Mouse (Mus musculus): ENCODE results near the gene Ermap.

The Ermap gene

DNA sequence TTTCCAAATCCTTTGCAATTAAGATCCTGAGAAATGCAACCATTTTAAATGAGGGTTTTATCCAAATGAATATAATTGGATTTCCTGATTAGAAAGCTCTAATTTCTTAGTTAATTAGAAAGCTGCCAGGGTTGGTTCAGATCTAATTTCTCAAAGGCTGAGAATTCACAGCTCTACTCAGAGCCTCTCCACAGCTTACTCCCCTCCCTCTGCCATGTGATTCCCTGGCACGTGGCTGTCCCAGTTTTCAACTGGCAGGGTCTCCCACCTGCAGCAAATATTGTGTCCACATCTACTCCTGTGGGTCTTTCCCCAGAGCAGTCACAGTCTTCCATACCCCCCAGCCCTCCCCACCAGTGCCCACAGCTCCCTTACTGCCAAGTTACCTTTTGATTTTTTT, 6.3 kb downstream of the Ermap start:
- DNase-seq, result no peak

DNA sequence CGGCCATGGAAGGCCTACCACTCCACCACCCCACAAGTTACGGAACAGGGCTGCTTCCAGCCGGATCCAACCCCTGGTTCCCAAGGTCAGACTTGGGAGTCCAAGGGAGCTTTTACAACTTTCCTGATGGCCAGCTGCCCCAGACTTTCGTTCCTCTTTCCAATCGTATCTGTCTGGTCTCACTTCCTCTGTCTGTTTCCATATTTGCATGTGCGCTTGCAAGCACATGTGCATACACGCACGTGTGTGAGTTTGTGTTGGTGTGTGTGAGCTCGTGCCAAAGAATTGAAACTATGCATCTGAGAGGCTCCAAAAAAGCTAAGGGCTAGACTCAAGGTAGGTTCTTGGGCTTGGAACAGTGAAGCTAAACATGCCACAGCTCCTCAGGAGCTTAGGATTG, 8.4 kb downstream of the Ermap start:
- DNase-seq, result no peak

DNA sequence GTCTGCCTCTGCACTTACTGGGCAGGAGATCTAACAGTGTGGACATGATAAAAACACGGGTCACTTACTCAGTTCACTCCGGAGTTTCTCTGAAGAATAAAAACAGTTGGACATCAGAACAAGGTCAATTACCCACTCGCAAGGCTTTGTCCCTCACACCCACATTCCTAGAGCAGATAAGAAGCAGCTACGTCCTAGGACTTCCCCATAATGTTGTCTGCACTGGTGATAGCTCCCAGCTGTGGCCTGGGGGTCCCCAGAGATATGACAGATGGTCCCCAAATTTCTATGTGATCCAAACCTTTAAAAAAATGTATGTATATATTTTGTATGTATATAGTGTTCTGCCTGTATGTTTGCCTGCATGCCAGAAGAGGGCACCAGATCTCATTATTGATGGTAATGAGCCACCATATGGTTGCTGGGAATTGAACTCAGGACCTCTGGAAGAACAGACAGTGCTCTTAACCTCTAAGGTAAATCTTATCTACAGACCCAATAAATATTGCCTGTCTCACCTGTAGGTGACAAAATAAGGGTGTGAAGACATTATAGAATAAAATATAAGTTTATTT, 9.6 kb downstream of the Ermap start:
- no peak for DNase-seq

DNA sequence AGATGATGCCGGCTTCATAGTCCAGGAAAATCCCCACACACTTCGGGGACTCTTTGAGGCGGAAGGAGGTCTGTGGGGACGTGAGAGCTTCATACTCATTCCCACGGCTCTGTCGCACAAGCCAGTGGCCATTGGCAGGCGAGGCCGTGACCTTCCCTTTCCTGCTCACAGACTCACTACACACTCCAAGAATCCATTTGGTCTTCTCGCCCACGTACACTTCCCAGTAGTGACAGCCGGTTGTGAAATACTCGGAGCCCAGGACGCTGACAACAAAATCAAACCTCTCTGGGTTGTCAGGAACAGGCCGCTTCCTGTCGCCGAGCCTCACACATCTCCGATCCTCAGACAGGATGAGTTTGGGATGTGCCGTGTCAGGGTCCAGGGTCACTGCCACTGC, 11.5 kb downstream of the Ermap start:
- DNase-seq, result peak; percentile 24

DNA sequence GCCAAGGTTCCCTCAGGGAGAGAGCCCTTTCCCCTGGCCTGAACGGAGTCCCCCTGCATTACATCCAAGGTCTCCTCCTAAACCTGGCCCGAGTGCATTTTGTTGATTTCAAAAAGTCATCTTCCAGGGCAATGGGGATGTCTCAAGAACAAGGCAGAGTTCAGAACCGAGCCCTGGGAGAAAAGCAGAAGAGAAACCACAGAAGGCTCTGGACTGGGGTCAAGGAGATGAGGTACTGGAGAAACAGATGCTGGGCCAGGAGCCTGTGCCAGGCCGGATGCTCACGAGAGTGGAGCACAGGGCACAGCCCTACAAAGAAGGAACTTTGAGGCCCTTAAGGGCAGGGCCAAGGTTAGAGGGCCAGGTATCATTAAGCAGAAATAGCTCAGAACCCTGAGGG, 12.1 kb downstream of the Ermap start:
- DNase-seq, result no peak

DNA sequence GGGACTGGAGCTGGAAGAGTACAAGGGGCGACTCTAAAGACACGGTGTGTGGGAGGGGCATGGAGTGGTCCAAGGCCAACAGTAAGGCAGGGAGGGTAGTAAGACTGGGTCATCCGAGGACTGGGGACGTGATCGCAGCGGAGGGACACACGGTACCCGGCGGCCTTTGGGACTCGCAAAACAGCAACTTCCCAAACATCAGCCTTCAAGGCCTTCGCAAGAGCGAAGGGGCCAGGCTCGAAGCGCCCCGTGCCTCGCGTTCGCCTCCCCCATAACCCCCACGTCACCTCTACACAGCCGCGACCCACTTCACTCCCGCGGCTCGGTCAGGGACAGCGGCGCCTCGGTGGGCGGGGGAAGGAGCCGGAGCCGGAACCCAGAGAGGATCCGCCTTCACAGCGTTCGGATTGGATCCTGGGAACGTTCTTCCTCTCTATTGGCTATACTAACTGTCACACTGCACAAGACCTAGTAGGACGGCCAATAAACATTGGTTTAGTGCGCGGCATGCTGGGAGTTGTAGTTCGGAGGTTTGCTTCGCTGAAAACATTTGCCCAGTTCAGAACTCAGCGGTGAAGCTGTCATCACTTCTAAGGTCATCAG, 15.9 kb downstream of the Ermap start, which contains the start of gene Zfp691:
Gene Zfp691 (minus strand): TSS at position 345 of the 603 bp plus-strand sequence.
- peak; percentile 98 for DNase-seq

DNA sequence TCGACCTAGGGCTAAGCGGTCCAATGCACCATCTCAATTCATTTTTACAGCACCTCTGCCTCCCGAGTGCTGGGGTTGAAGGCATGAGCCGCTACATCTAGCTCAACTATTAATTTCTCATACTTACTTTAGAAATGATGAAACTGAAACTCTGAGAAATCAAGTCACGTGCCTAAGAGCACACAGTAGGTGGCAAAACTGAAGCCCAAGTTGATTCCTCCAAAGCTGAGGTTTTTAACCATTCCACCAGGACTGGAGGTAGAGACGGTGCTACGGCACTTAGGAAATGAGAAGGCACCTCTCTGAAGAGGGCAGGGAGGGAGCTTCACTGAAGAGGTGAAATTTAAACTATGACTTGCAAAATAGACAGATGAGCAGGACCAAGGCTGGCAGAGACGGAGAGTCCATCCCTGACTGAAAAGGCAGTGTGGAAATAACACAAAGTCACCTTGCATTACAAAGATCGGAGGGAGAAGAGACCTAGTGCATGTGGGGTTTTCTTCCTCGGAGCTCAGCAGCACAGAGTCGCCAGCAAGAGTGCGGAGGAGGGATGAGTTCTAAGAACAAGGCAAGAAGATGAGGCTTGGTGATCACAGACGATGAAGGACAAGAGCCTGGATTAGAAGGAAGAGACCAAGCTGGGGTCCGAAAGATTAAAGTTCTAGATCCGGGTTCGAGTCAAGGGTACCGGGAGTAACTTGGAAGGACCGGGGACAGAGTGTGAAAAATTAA, 16.7 kb downstream of the Ermap start:
- no peak for DNase-seq

DNA sequence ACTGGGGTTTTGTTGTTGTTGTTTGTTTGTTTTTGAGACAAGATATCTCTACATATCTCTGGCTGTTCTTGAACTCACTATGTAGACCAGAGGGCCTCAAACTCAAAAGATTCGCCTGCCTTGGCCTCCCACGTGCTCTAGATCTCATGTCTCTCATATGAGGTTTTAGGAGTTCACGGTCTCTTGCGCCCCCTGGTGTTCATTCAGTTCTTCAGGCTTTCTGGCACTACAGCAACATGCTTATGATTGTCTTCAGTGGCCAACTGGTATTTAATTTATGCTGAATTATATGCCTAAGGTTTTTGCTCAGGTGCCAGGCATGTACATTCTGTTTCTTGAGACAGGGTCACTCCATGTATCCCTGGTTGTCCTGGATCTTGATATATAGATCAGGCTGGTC, 22.1 kb downstream of the Ermap start:
- peak; percentile 89 for DNase-seq

DNA sequence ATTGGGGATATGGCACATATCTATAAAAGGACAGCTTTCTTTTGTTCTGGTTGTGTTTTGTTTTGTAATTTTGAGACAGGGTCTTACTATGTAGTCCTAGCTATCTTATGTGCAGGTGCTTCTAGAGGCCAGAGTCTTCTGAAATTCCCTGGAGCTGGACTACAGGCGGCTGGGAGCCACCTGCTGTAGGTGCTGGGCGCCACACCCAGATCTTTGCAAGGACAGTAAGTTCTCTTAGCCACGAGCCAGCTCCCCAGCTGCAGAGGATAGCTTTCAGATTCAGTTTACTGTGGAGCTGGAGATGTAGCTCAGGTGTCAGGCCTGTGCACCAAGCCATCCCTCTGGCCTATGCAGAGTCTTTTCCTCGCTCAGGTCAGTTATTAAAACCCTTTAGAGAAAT, 22.7 kb downstream of the Ermap start:
- DNase-seq, result no peak

DNA sequence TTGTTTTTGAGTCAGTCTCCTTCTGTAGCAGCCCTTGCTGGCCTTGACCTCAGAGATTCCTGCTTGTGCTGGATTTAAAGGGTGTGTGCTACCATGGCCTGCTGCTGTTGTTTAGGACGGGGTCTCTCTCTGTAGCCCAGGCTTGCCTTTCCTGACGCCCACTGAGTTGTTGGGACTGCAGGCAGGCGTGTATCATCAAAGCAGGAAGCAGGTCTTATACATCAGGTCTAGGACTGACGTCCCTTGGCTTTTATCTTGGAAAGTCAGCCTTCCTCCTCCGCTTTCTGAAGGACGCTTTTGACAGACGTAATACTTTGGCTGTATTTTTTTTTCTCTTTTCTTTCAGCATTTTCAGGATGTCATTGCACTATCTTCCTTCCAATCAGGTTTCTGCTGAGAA, 23.9 kb downstream of the Ermap start:
- DNase-seq, result no peak

DNA sequence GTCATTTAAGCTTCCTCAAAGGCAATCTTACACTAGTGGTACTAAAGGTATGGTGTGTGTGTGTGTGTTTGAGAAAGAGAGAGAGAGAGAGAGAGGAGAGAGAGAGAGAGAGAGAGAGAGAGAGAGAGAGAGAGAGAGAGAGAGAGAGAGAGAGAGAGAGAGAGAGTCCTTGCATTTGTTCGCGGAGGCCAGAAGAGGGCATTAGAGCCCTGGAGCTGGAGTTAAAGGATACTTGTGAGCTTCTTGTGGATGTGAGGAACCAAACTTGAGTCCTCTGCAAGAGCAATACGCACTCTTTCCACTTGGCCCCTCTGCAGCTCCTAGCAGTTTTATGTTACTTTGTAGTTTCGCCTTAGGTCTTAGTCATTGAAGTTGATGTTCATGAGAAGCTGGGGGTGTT, 26.8 kb downstream of the Ermap start:
- DNase-seq, result no peak

DNA sequence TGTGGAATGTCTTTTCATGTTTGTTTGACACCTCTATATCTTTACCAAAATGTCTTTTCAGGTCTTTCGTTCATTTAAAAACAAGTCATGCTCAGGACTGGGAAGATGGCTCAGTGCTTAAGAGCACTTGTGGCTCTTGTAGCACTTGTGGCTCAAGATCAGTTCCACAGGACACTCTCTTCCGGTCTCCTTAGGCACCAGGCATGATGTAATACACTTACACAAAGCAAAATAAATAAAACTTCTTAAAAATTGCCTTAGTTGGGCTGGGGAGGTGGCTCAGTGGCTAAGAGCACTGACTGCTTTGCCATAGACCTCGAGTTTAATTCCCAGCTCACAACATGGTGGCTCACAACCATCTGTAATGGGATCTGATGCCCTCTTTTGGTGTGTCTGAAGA, 28.5 kb downstream of the Ermap start:
- no peak for DNase-seq

DNA sequence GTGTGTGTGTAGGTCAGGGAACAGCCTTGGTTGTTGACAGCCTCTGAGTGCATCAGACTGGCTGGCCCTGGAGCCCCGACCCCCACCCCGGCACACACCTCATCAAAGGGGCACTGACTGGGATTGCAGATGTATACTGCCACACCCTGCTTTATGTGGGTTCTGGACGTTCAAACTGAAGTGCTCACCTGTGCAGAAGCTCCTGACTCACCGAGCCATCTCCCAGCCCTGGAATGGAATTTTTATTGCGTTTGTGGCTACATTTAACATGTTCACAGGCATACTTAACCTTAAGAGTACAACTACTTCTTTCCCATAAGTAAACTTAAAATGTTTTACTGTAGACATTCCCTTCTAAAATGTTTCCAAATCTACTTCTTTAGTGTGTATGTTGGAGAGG, 31.9 kb downstream of the Ermap start:
- DNase-seq, result peak; percentile 24

DNA sequence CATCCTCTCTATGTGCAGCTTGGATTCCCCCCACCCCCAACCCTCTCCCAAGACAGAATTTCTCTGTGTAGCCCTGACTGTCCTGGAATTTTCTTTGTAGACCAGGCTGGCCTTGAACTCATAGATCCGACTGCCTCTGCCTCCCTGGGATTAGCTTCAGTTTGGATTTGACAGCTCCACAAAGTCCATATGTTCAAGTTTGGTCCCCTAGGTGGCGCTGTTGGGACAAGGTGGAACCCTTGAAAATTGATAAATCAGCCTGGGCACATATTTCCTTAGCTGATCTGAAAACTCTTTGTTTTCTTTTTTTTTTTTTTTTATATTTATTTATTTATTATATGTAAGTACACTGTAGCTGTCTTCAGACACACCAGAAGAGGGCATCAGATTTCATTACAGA, 32.6 kb downstream of the Ermap start:
- peak; percentile 79 for DNase-seq

DNA sequence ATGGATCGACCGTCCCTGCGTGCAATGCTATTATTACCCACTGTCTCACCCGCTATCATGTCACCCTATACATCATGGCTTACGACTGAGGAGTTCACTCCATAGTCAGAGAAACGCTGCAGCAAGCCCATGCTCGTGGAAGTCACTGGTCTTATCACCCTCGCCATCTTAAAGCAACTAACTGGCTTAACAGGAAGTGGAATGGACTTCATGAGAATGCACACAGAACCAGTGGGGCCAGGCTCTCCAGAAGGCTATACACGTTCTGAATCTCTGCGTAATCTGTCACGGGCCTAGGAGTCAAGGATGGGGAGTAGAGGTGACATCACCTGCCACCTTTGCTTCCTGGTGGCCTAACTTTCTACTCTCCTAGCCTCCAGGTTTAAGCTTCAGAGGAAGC, 41.1 kb downstream of the Ermap start:
- no peak for DNase-seq

DNA sequence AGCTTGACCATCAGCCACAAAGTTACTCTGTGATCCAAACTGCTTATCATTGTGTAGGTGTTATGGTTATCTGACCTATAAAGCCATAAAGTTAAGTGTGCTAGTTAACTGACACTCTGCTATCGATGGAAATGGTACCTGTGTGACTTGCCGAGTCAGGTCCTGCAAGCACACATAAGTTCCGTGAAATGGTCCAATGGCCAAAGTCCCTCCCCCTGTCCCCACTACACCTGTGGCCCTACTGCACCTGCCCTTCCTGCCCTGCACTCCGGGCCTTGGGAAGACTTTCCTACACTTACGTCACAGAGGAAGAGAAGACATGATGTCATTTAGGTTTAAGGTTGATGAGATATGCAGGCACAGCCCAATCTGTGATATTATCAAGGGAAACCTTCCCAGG, 42.5 kb downstream of the Ermap start:
- DNase-seq, result no peak

DNA sequence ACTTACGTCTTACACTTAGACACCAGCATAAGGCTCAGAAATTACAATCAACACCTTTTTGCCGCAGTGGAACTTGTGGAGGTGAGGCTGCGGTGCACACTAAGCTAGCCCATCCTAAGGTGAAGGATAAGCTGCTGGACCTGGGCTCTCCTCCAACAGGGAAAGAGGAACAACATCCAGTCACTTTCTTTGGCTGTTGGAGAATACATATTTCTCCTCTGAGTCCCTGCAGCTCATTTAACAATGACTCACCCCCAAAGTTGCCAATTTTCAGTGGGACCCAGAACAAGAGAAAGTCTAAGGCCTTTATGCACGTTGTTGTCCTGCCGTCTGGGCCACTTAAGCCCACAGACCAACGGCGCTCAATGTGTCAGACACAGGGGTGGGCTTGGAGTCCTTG, 43.0 kb downstream of the Ermap start:
- DNase-seq, result peak; percentile 19

DNA sequence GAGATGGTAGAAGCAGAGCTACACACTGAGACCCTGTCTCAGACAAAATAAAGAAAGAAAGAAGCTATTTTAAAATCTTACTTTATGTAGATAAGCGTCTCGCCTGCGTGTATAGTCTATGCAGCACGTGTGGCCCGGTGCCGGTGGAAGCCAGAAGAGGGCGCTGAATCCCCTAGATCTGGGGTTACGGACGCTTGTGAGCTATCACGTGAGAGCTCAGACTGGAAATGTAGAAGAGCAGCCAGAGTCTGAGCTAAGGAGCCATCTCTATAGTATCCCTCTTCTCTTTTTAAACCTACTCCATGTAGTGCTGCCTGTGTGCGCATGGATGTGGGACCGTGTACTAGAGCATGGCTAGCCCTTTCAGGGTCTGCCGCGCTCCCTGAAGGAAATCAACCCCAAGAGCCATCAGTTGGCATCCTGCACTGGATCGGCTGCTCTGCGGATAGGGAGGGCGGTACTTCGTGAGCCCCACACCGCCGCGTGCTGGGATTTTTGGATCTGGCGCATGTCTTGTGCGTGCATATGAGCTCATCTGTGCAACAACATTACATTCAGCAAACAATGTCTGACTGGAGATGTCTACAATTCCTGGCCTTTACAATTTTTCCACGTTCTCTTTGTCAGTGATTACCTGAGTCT, 47.5 kb downstream of the Ermap start:
- peak; percentile 77 for DNase-seq

DNA sequence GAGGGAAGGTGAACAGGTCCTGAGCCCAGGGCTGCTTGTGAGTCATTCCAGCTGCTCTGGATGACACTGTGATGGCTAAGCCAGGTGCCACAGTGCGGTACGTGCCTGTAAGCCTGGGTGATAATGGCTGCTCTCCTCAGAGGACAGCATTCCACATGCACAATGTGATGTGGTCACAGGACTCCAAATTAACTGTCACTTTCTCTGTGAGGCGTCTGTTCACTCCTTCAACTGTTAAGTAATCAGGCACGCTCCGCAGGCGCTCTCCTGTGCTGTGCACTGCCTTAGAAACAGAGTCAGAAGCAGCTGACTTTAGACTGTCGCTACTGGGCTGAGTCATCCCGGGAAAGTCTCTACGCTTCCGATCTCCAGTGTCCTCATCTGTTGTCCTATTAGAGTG, 48.6 kb downstream of the Ermap start:
- DNase-seq, result no peak

DNA sequence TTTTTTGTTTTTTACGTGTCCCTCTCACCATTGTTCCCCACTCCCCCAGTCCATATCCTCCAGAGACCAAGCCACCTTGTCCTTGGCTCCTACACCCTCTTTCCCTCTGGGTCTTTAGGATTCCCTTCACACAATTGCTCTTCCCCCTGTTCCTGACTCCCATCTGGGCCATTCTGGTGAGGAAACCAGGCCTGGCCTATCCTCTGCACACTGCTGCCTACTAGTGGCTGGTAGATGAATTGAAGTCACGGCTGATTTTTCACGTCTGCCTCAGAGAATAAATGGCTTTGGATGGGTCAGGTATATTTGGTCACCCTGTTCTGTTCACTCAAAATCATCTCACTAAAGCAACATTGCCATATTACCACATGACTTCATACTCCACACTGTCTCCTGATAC, 49.7 kb downstream of the Ermap start:
- peak; percentile 54 for DNase-seq

DNA sequence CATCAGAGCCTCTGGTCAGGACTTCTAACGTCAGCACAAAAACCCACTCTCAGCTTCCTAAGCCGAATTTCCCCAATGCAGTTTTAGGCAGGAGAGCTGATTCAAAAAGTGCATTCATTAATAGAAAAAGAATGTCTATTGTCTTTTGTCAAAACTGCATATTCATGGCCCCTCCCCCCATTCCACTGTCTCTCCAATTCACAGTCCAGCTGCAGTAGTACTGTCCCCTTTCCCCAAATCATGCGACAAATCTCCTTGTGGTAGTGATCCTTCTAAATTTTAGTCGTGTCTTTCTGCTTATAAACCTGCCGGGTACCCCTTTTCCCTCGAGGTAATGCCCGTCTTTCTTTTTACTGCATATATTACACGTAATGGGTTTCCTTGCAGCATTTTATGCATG, 51.0 kb downstream of the Ermap start:
- DNase-seq, result no peak

DNA sequence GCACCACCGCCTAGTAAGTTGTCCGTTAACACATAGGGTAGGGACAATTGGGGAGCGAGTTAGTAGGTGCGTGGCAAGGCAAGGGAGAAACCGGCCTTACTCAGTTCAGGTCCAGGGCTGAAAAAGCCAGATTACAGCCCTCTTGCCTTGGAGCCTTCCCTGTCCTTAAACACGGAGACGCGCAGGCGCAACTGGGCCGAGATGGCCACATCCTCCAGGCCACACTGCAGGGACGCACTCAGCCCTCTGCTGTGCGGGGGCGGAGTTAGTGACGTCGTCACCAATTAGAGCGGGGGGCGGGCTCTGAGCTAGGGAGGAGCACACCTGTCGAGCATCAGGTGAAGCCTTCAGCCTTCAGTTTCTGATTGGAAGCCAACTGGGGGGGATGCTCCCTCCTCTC, 51.6 kb downstream of the Ermap start:
- DNase-seq, result peak; percentile 86

DNA sequence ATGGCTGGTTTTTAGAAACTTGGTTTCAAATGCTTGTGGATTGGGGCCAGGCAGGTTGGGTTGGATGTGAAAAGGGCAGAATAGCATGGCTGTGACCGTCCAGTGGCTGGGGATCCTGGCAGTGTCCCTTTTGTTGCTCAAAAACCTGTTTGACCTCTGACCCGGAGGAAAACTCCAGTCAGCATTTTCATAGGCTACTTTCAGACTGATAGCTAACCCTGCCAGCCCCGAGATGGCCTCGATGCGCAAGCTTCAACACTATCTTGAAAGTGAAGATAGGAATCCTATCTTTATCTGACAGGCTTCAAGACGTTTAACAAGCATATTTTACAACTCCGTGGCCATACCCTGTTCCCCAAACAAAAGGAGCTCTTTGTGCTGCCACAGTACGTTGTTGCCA, 52.5 kb downstream of the Ermap start:
- DNase-seq, result no peak

DNA sequence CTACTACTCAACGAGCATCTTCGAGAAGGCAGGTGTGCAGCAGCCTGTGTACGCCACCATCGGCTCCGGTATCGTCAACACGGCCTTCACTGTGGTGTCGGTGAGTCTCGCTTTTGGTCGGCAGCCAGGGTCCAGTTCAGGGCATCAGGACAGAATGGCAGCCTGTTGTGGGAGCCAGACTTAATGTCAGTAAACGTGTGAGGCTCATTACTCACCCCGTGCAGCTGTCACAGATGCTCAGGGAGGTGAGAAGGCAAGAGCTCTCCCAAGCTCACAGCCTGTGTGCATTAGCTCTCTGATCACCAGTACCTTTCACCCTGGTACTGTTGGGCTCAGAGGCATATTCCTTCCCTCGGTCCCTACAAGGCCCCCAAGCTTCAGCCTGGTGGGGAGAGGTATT, 56.0 kb downstream of the Ermap start:
- DNase-seq, result no peak

All from lung, postnatal 10 days (tissue).